14 mouse cellular contexts compared by ENCODE assay signal in the genomic region with DNA sequence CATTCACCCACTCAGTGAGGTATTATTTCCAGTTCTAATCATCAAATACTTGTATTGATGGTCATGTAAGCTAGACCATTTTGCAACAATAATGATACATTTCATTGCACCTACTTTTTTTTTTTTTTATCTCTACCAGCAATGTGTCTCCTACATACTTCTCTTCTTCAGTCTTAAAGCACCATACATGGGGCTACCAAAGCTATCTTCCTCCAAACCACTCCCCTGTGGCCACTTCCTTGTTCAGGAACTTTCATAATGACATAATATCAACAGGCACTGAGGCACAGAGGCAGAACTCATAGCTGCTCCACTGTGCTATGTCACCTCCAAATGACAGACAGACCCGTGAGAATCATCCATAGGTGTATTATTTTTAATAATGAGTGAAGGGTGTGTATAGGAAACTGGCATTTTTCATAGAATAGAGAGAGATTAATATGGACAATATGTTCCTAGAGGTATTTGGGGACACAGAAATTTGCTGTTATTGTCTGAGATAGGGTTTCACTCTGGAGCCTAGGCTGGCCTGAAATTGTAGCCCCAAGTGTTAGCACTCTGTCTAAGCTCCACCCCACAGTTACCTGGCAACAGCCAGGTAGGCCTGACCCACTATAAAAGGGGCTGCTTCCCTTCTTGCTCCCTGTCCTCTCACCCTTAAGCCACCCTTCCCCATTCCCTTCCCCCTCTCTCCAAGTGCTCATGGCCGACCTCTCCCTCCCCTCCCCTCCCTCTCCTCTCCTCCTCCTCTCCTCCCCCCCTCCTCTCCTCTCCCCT.
DNase-seq lines count a peak whose midpoint lies in the region; ATAC-seq and TF ChIP-seq lines count a peak whose summit lies in the region.
"Had no signal": no experiment of that assay in that cellular context is flagged by ENCODE, and none has a peak within 500 bp of the region (broad histone marks: within the 10 kb centered on the region; RNA-seq: fewer than 3 reads in every experiment).

No protein-coding gene starts in this region.

- no peak for TF ChIP-seq EP300 in stomach, postnatal 0 days (optimal IDR thresholded peaks at IDR 0.05)

- no peak overlapping the region for H3K27ac ChIP-seq in embryonic facial prominence, embryonic 11.5 days (replicated peaks; ENCODE audit: low read depth, low read length)
- H3K27ac ChIP-seq in embryonic facial prominence, embryonic 10.5 days (replicated peaks) = no peak overlapping the region
- H3K27ac ChIP-seq in liver, embryonic 16.5 days (ENCODE audit: low read length) = no peak overlapping the region
- no peak overlapping the region for H3K27ac ChIP-seq in stomach, postnatal 0 days (replicated peaks)
- H3K27ac ChIP-seq: heart, embryonic 15.5 days; hindbrain, embryonic 15.5 days; liver, embryonic 14.5 days had no signal

- 69% methylated on average over 2 of the region's 2 CpGs for whole genome bisulfite sequencing in embryonic facial prominence, embryonic 11.5 days
- WGBS in embryonic facial prominence, embryonic 10.5 days = 70% methylated on average over 2 of the region's 2 CpGs
- WGBS in liver, embryonic 16.5 days (ENCODE audit: insufficient replicate concordance) = 32% methylated on average over 2 of the region's 2 CpGs
- 63% methylated on average over 2 of the region's 2 CpGs for WGBS in stomach, postnatal 0 days

- H3K36me3 ChIP-seq in embryonic facial prominence, embryonic 11.5 days (replicated peaks; ENCODE audit: control insufficient read depth, insufficient read depth, low read depth, low read length) = no peaks in the 10 kb centered on the region
- H3K36me3 ChIP-seq in embryonic facial prominence, embryonic 10.5 days (replicated peaks) = no peaks in the 10 kb centered on the region
- no peaks in the 10 kb centered on the region for H3K36me3 ChIP-seq in liver, embryonic 16.5 days (ENCODE audit: control insufficient read depth, insufficient read depth)
- no peaks in the 10 kb centered on the region for H3K36me3 ChIP-seq in stomach, postnatal 0 days (ENCODE audit: control insufficient read depth, insufficient read depth, low read length)
- H3K36me3 ChIP-seq: heart, embryonic 15.5 days; hindbrain, embryonic 15.5 days; midbrain, embryonic 10.5 days had no signal

- no peaks in the 10 kb centered on the region for H3K27me3 ChIP-seq in embryonic facial prominence, embryonic 11.5 days (ENCODE audit: control insufficient read depth, insufficient read depth, low read length)
- no peaks in the 10 kb centered on the region for H3K27me3 ChIP-seq in embryonic facial prominence, embryonic 10.5 days (replicated peaks; ENCODE audit: low read depth, poor library complexity, severe bottlenecking)
- no peaks in the 10 kb centered on the region for H3K27me3 ChIP-seq in liver, embryonic 16.5 days (ENCODE audit: control insufficient read depth, insufficient read depth, low read depth, low read length)
- H3K27me3 ChIP-seq in stomach, postnatal 0 days (ENCODE audit: control insufficient read depth, insufficient read depth, low read length) = no peaks in the 10 kb centered on the region
- H3K27me3 ChIP-seq: heart, embryonic 15.5 days; hindbrain, embryonic 15.5 days had no signal

- H3K4me3 ChIP-seq in embryonic facial prominence, embryonic 11.5 days (ENCODE audit: low read depth, low read length) = no peak overlapping the region
- H3K4me3 ChIP-seq in embryonic facial prominence, embryonic 10.5 days = no peak overlapping the region
- no peak overlapping the region for H3K4me3 ChIP-seq in liver, embryonic 16.5 days (ENCODE audit: low read depth, low read length)
- H3K4me3 ChIP-seq in stomach, postnatal 0 days (ENCODE audit: low read depth, low read length) = no peak overlapping the region
- H3K4me3 ChIP-seq: heart, embryonic 15.5 days; hindbrain, embryonic 15.5 days; midbrain, embryonic 10.5 days had no signal

- no peaks in the 10 kb centered on the region for H3K9me3 ChIP-seq in embryonic facial prominence, embryonic 11.5 days (replicated peaks; ENCODE audit: control insufficient read depth, low read length)
- no peaks in the 10 kb centered on the region for H3K9me3 ChIP-seq in embryonic facial prominence, embryonic 10.5 days
- no peaks in the 10 kb centered on the region for H3K9me3 ChIP-seq in liver, embryonic 16.5 days (replicated peaks; ENCODE audit: control insufficient read depth, low read length)
- H3K9me3 ChIP-seq in stomach, postnatal 0 days (ENCODE audit: control insufficient read depth, low read length) = no peaks in the 10 kb centered on the region
- H3K9me3 ChIP-seq: heart, embryonic 15.5 days; hindbrain, embryonic 15.5 days; midbrain, embryonic 10.5 days had no signal

- no peaks in the 10 kb centered on the region; the same call in 1 of the 2 replicates for H3K4me1 ChIP-seq in embryonic facial prominence, embryonic 11.5 days (ENCODE audit: control insufficient read depth, insufficient read depth, low read length)
- peaks cover 31% of the 10 kb centered on the region for H3K4me1 ChIP-seq in embryonic facial prominence, embryonic 10.5 days
- H3K4me1 ChIP-seq in liver, embryonic 16.5 days (ENCODE audit: control insufficient read depth, low read depth, low read length) = no peaks in the 10 kb centered on the region; the same call in none of the 2 replicates
- H3K4me1 ChIP-seq in stomach, postnatal 0 days (replicated peaks; ENCODE audit: control insufficient read depth, insufficient read depth) = peaks cover 2% of the 10 kb centered on the region; the same call in 1 of the 2 replicates

- no peak for DNase-seq in embryonic facial prominence, embryonic 11.5 days (ENCODE audit: low spot score)
- DNase-seq in embryonic facial prominence, embryonic 10.5 days (ENCODE audit: low spot score) = no peak
- DNase-seq in spleen, postnatal 36 days (ENCODE audit: low spot score in 2 of 2) = peak; percentile 61 to 70
- no peak for DNase-seq in spleen, postnatal 4 days (ENCODE audit: low spot score in 2 of 2)
- DNase-seq in stomach, postnatal 0 days (ENCODE audit: low spot score) = no peak
- no peak for DNase-seq in embryo, embryonic 9.5 days (ENCODE audit: extremely low spot score)
- DNase-seq in kidney, postnatal 36 days = no peak
- DNase-seq: cerebellum, adult 11-12 months; kidney, adult 2 months had no signal

- 0 out of 2 replicates have a peak, but pooled peaks have one; percentile 24 for ATAC-seq in embryonic facial prominence, embryonic 11.5 days (replicated peaks; ENCODE audit: insufficient number of reproducible peaks, low FRiP score, low TSS enrichment, low read depth)
- ATAC-seq in liver, embryonic 16.5 days (ENCODE audit: low read depth) = 0 out of 2 replicates have a peak, but pooled peaks have one; percentile 32
- ATAC-seq in stomach, postnatal 0 days (ENCODE audit: low FRiP score, low TSS enrichment) = 0 out of 2 replicates have a peak, but pooled peaks have one; percentile 28

- no peak overlapping the region for H3K9ac ChIP-seq in embryonic facial prominence, embryonic 11.5 days (replicated peaks; ENCODE audit: low read length)
- H3K9ac ChIP-seq in liver, embryonic 16.5 days (ENCODE audit: low read depth, low read length) = no peak overlapping the region
- H3K9ac ChIP-seq in stomach, postnatal 0 days (ENCODE audit: low read length) = no peak overlapping the region
- H3K9ac ChIP-seq: heart, embryonic 15.5 days; hindbrain, embryonic 15.5 days; liver, embryonic 14.5 days had no signal

- H3K4me2 ChIP-seq in embryonic facial prominence, embryonic 11.5 days (ENCODE audit: low read depth, low read length) = no peak overlapping the region
- no peak overlapping the region for H3K4me2 ChIP-seq in liver, embryonic 16.5 days (ENCODE audit: low read depth, low read length)
- H3K4me2 ChIP-seq in stomach, postnatal 0 days (replicated peaks; ENCODE audit: low read depth) = no peak overlapping the region
- H3K4me2 ChIP-seq: heart, embryonic 15.5 days; hindbrain, embryonic 15.5 days had no signal

- no peak for TF ChIP-seq CTCF in stomach, postnatal 0 days (IDR thresholded peaks at IDR 0.05; ENCODE audit: low read depth)

Comparison
In these comparisons a context has a peak if more than half of its experiments do, and no peak if none do; other contexts are left out.
1. DNase-seq: peak in spleen, postnatal 36 days (2 of 2); none in embryonic facial prominence, embryonic 11.5 days (single experiment), embryonic facial prominence, embryonic 10.5 days (single experiment), spleen, postnatal 4 days (0 of 2), stomach, postnatal 0 days (single experiment), embryo, embryonic 9.5 days (single experiment) and kidney, postnatal 36 days (0 of 2).
2. Peak in every context shown above with its lines, with median percentiles within 50 percentile points of each other: ATAC-seq.